Mouse (Mus musculus): ENCODE data around the gene Emc7. TPM values are rescaled to one million over a fixed set of nuclear protein-coding genes. Genes with fewer than 3 reads are reported as not detected.

The Emc7 gene
- total RNA-seq, 1 experiment from 2014 or later, result 16.6 TPM

GRCm38 (mm10) chr2:112507444-112507843 lies 52.6 kb downstream of the Emc7 start:
- no peak for ATAC-seq (replicated peaks; ENCODE audit: insufficient number of reproducible peaks, low FRiP score, low TSS enrichment, poor library complexity, severe bottlenecking)

- peak; percentile 73 for ATAC-seq (replicated peaks; ENCODE audit: insufficient number of reproducible peaks, low FRiP score, low TSS enrichment, poor library complexity, severe bottlenecking)
Observed at GRCm38 (mm10) chr2:112510140-112510539, 55.3 kb downstream of the Emc7 start.

DNA sequence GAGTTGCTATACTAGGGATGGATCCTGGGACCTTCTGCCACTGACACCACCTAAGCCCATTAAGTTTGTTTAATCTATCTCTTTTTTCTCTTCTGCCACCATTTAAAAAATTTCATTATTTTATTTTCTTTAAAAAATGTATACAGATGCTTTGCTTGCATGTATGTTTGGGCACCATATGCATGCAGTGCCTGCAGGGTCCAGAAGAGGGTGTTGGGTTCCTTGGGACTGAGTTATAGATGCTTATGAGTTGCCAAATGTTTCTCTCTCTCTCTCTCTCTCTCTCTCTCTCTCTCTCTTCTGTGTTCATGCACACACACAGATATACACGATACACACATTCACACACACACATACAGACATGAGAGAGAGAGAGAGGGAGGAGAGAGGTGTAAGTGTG lies 58.2 kb downstream of the Emc7 start:
- ATAC-seq (replicated peaks; ENCODE audit: insufficient number of reproducible peaks, low FRiP score, low TSS enrichment, poor library complexity, severe bottlenecking), result no peak

- ATAC-seq (replicated peaks; ENCODE audit: insufficient number of reproducible peaks, low FRiP score, low TSS enrichment, poor library complexity, severe bottlenecking), result no peak
Observed at GRCm38 (mm10) chr2:112516728-112517127, 61.9 kb downstream of the Emc7 start.

- no peak for ATAC-seq (replicated peaks; ENCODE audit: insufficient number of reproducible peaks, low FRiP score, low TSS enrichment, poor library complexity, severe bottlenecking)
Observed at GRCm38 (mm10) chr2:112517218-112517617, 62.4 kb downstream of the Emc7 start.

DNA sequence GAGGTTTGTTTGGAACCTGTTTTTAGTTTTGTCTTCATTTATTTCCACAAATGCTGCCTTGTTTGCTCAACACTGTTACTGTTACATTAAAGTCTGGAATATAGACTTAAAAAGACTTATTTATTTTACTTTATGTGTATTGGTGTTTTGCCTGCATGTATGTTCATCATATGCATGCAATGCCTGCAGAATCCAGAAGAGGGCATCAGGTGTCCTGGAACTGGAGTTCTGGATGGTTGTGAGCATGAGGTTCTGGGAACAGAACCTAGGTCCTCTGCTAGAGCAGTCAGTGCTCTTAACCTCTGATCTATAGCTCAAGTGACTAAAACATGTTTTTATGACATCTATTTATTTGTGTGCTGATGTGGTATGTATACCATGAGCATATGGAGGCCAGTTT lies 63.7 kb downstream of the Emc7 start:
- no peak for ATAC-seq (replicated peaks; ENCODE audit: insufficient number of reproducible peaks, low FRiP score, low TSS enrichment, poor library complexity, severe bottlenecking)

DNA sequence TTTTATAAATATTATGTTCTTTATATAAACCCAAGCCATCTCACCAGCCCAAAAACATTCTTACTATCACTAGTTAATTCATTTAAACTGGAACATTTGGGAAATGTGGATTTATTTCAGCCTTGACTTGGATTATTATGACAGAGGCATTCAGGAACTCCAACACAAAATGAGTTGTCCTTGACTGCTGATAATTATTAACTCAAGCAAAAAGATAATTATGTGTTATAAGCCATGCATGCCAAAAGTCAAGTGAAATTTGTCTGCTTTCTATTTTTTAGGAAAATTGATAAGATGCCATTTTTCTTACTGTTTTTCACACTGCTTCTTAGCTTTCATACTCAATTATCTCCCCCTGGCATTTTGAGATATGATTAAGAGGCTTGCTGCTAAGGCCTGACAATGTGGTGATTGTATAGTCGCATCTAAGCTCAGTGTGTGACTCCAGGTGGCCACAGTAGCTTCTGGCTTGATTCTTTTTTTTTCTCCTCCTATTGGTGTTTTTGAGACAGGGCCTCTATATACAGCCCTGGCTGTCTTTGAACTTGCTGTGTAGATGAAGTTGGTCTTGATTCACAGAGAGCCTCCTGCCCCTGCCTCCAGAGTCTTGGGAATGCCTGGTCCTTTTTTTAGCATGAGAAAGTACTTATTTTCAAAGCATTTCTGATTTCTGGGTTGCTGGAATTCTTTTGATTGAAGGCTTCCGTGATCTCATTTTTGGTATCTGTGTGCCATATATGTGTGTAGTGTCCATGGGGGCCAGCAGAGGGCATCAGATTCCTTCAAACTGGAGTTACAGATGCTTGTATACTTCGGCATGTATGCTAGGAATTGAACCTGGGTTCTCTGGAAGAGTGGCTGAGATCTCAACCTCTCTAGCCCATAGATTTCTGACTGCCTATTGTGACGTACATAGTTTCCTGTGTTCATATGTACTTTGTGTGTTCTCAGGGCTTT lies 66.0 kb downstream of the Emc7 start:
- no peak for ATAC-seq (replicated peaks; ENCODE audit: insufficient number of reproducible peaks, low FRiP score, low TSS enrichment, poor library complexity, severe bottlenecking)

Other genes starting within 250 kb of the Emc7 start
- gene Lpcat4, start 215.5 kb upstream of the Emc7 start, total RNA-seq (2017), result 21.3 to 55.5 TPM (median 46.2 TPM) in 3 replicates
- not detected in 3 replicates for gene Nutm1, start 195.7 kb upstream of the Emc7 start, total RNA-seq (2017)
- 47.8 to 69.9 TPM (median 58.9 TPM) in 3 replicates for gene Nop10, start 193.1 kb upstream of the Emc7 start, total RNA-seq (2017)
- gene Slc12a6, start 189.2 kb upstream of the Emc7 start, total RNA-seq (2017), result 175 to 238 TPM (median 221 TPM) in 3 replicates
- gene Gm21985, start 188.7 kb upstream of the Emc7 start, total RNA-seq (2017), result 0.49 to 16.1 TPM (median 12.5 TPM) in 3 replicates
- gene Emc4, start 87.0 kb upstream of the Emc7 start, total RNA-seq (2017), result 33.5 to 44.1 TPM (median 34.3 TPM) in 3 replicates
- gene Katnbl1, start 75.8 kb upstream of the Emc7 start, total RNA-seq (2017), result 11.0 to 20.2 TPM (median 14.8 TPM) in 3 replicates
- gene Chrm5, start 25.8 kb downstream of the Emc7 start, total RNA-seq (2017), result not detected in 3 replicates
- 24.7 to 36.6 TPM (median 35.7 TPM) in 3 replicates for gene Aven, start 38.0 kb downstream of the Emc7 start, total RNA-seq (2017)

All from monocyte, adult 5-6 weeks (primary cell).